Mouse (Mus musculus) gastrocnemius, adult 8-10 months (tissue): ENCODE data around the gene Olfr972. TPM values are rescaled to one million over a fixed set of nuclear protein-coding genes. Genes with fewer than 3 reads are reported as not detected.
"Not testable (repeated sequence)": the region's sequence is repeated elsewhere in the genome, so short reads cannot be mapped to it uniquely, and the experiment has no call there.

ENCODE experiments used
- DNase-seq, 2 experiments: peaks; one replicate each; pipeline ENCODE4 v3.0.0; 2022; ENCODE audit warnings: low spot score in 2 of 2
- total RNA-seq, 4 experiments: library from RNA; stranded (reverse); gene quantifications; 2 replicates each; pipeline ENCODE4 v1.2.4; 2022

The Olfr972 gene
- not detected for total RNA-seq

DNA sequence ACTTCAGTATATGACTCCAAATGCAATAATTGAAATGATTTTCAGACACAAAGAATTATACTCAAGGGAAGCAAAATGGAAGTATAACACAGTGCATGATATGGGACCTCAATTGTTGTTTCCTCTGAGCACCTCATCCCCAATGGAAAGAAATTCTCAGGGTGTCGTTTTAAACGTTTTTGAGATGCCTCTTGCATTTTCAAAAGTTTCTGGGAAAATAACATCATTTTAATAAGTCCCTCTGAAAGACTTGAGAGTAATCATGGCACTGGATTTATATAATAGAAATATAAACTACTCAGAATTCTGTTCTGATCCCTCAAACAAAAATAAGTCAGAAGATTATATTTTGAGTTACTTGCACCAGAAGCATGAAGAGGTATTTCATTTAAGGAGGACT lies at the start of gene Olfr972:
Gene Olfr972 (plus strand): TSS at position 301 of the 400 bp plus-strand sequence.
- no peak for DNase-seq

DNA sequence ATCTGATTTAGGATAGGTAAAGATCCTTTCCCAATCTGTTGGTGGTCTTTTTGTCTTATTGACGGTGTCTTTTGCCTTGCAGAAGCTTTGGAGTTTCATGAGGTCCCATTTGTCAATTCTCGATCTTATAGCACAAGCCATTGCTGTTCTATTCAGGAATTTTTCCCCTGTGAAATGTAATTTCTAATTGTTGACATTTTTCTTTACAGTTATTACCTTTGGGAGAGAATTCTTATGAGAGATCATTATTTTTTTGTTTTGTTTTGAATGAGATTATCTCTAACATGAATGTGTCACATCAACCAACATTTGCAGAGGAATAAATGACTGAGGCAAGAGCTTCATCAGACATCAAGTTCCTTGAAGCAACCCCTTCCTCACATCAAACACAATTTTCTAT lies 29.6 kb upstream of the Olfr972 start, which contains the start of gene Olfr971:
Gene Olfr971 (plus strand): TSS at position 301 of the 400 bp plus-strand sequence.
- not testable (repeated sequence) for DNase-seq

DNA sequence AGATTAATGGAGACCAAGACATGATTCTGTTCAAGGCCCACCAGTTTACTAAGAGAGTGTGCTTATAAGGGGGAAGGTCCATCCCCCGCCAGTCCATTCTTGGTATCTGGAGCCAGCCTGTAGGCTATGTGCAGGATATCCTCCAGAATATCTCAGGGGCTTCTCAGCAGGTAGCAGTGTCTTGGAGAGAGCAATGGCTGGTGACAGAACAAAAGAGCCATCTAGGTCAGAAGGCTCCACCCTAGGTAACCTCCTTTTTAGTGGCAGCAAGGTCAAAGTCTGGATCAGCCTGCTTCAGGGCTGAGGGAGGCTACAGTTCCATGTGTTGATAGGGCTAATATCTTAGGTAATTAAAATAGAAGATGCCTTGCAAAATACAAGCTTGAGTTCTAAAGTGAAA lies 5.8 kb downstream of the Olfr972 start:
- DNase-seq: not testable (repeated sequence)

DNA sequence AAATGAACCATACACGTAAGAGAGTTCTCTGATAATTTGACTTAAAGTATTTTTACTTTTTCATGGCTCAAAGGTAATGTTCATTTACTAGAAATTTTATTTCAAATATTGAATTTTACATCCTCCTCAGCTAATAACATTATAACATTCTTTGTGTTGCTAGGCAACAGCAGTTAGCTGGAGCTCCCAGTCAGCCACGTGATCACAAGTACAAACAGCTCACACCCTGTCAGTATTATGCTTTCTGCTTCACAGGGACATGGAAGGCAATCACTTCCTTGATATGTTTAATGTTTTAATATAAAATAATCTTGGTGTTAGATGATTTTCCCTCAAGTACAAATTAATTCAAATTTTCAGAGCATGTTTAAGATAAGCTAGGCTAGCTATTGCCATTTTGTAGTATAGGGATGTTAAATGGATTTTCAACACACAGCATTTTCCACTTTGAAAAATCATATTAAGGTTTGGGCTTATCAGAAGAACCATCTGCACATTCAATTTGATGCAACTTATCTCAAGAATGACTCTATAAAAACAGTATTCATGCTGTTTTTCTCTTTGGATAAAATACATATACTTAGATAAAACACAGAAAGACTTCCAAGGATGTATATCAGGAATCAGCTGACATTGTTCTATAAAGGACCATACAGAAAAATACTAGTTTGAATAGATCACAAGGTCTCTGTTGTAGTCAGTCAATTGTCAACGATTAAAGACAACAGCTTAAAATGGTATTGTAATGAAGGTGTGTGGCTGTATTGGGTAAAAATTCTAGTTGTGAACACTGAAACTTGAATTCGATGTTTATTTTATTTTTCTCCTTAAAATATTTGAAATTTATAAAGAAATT lies 11.5 kb downstream of the Olfr972 start:
- DNase-seq: not testable (repeated sequence)

DNA sequence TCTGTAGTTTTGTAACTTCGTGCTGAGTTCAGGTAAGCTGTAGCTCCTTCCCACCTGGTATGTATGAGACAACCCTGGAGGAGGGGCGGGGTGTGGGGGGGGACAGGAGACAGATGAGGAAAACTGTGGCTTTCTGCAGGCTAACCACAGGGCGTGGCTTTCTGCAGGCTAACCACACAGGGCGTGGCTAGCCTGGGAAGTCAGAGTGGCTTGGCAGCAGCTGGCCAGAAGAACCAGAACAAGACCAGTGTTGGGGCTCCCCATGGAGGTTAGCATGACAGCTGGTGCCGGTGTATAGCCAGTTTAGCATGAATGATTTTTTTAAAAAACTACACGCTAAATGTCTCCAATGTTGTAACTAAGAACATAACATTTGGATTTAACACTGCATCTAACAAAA lies 38.9 kb downstream of the Olfr972 start:
- no peak for DNase-seq

DNA sequence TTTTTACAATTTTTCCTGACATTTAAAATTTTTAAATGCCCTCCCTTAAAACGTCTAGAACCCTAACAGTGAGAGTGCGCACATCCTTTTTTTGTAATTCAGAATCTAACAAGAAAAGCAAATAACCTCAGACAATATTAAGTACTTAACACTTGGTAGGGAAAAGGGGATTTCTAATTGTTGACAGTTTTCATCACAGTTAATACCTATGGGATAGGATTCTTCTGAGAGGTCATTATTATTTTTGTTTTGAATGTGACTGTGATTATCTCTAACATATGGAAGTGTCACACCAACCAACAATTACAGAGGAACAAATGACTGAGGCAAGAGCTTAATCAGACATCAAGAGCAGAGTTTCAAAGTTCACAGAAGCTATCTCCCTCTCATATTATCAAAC lies 40.8 kb downstream of the Olfr972 start, which contains the start of gene Olfr229:
Gene Olfr229 (plus strand): TSS at position 301 of the 400 bp plus-strand sequence.
- no peak for DNase-seq

DNA sequence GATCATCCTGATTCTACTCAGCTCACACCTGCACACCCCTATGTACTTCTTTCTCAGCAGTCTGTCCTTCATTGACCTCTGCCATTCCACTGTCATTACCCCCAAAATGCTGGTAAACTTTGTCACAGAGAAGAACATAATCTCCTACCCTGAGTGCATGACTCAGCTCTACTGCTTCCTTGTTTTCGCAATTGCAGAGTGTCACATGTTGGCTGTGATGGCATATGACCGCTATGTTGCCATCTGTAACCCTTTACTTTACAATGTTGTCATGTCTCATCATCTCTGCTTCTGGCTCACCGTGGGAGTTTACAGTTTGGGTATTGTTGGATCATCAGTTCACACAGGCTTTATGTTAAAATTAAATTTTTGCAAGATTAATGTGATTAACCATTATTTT lies 43.7 kb downstream of the Olfr972 start:
- DNase-seq: no peak

Other genes with a start within 250 kb of the Olfr972 start
- gene Olfr960, start 245.0 kb upstream of the Olfr972 start, total RNA-seq: not detected
- gene Olfr961, start 221.3 kb upstream of the Olfr972 start, total RNA-seq: not detected
- gene Olfr963, start 199.2 kb upstream of the Olfr972 start, total RNA-seq: not detected
- not detected for gene Olfr149, start 159.3 kb upstream of the Olfr972 start, total RNA-seq
- not detected for gene Olfr965, start 155.1 kb upstream of the Olfr972 start, total RNA-seq
- not detected for gene Olfr150, start 135.4 kb upstream of the Olfr972 start, total RNA-seq
- not detected for gene Olfr967, start 120.2 kb upstream of the Olfr972 start, total RNA-seq
- gene Olfr968, start 83.2 kb upstream of the Olfr972 start, total RNA-seq: not detected
- gene Olfr969, start 75.5 kb upstream of the Olfr972 start, total RNA-seq: not detected
- not detected for gene Olfr970, start 57.6 kb upstream of the Olfr972 start, total RNA-seq
- gene Olfr971, start 29.5 kb upstream of the Olfr972 start, total RNA-seq: not detected
- gene Olfr229, start 40.9 kb downstream of the Olfr972 start, total RNA-seq: not detected
- gene Olfr974, start 71.1 kb downstream of the Olfr972 start, total RNA-seq: not detected
- gene Olfr975, start 85.6 kb downstream of the Olfr972 start, total RNA-seq: not detected
- gene Olfr976, start 94.7 kb downstream of the Olfr972 start, total RNA-seq: not detected
- not detected for gene Olfr978, start 125.7 kb downstream of the Olfr972 start, total RNA-seq
- gene Olfr979, start 137.0 kb downstream of the Olfr972 start, total RNA-seq: not detected
- not detected for gene Olfr980, start 143.2 kb downstream of the Olfr972 start, total RNA-seq
- gene Olfr981, start 155.0 kb downstream of the Olfr972 start, total RNA-seq: not detected
- gene Olfr982, start 207.4 kb downstream of the Olfr972 start, total RNA-seq: not detected
- not detected for gene Olfr983, start 227.2 kb downstream of the Olfr972 start, total RNA-seq
- gene Olfr984, start 247.8 kb downstream of the Olfr972 start, total RNA-seq: not detected